Mouse (Mus musculus) bone marrow, adult 2 months (tissue): ENCODE data around the gene Tuba1a.

ENCODE experiments used
- CTCF ChIP-seq: fragments of 200-500 bp; IDR thresholded peaks from 2 replicates; pipeline ENCODE4 v1.5.1; 2011; ENCODE audit warnings: low read length, control low read depth; ENCODE audit not compliant: control insufficient read depth, insufficient read depth
- POLR2A ChIP-seq: fragments of 200-500 bp; IDR thresholded peaks from 2 replicates; pipeline ENCODE4 v1.6.1; 2011; ENCODE audit warnings: low read depth, mild to moderate bottlenecking, control low read depth, low read length, borderline replicate concordance; ENCODE audit not compliant: control insufficient read depth

DNA sequence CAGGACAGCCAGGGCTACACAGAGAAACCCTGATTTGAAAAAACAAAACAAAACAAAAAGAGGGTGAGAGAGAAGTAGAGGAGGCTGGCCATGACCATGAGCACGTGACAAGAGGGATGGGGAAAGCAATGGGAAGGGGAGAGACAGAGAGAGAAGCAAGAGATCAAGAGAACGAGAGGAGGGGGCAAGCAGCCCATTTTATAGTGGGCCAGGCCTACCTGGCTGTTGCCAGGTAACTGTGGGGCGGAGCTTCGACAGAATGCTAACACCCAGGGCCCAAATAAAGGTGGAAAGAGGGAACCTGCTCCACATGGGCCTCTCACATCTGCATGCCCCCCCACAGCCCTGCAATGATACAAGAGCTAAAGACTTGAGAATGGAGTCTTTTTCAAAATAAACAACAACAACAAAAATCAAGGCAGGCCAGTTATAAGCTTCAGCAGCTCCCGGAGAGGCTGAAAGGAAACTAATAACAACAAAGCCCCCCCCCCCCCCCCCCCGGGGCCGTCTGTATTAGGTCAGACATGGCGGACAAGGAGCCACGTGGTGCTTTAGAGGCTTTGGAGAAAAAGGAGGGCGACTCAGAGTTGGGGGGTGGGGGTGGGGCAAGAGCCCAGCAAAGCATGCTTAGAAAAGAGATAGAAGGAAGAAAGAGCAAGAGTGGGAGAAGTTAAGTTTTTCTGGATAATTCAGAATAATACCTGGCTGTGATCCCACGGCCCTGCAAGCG is 36.4 kb upstream of the Tuba1a start:
- TF ChIP-seq POLR2A (no peak), CTCF (no peak)
